Mouse (Mus musculus) ZHBTc4 (cell line): ENCODE results near the gene Elmo1.

Source experiments
- DNase-seq: peaks from one replicate; pipeline ENCODE4 v3.0.0-alpha.2; 2011; ENCODE audit warnings: low read depth, low spot score

Gene Elmo1

GRCm38 (mm10) chr13:20461616-20462015 lies 371.2 kb downstream of the Elmo1 start:
- no peak for DNase-seq

DNA sequence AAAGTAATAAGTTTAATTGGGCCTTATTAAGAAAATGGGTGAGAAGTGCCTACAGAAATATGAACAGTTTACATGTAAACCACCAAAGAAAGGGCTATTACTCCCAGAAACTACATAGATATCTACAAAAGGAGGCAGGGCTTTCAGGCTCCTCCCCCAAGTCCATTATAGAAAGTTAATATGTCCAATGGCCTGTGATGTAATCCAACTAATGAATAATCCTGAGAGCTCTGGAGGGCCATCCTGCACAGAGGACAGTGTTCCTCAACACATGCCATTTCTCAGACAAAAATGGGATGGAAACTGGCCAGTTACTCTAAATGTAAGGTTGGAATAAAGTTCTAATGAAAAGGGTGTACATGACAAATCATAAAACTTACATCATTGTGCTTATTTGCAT lies 373.8 kb downstream of the Elmo1 start:
- DNase-seq: no peak

DNA sequence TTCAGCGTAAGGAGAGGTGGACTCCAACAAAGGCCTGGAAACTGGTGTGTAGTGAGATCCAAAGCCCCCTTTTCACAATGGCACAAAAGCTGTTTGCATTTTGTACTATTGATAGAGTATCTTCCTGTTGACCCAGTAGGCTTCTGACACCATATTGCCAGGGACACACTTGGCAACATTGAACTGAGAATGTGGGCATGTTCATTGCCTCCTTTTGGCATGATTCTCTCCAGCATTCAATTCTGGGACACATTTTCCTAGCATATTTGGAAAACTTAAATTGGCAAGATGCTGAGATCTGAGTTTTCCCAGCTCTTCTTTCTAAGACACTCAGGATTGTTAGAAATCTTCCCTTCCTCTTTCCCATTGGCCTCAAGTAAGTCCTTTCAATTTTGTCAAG lies 377.0 kb downstream of the Elmo1 start:
- DNase-seq: no peak

DNA sequence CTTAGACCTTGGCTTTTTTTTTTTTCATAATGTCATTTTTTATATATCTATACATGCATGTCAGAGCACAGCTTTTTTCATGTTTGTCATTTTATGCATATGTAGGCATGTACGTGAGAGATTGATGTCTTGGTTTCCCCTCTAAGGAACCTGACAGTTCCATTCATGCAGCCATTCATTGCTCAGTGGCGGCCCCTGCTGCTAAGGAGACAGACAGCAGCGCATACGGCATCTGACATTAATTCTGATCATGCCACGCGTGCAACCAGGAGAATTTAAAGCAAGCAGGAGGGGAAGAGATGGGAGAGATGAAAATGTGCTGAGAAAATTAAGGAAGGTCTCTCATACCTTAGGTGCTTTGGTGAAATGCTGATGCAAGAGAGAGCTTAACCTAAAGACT lies 381.3 kb downstream of the Elmo1 start:
- peak; percentile 72 for DNase-seq

GRCm38 (mm10) chr13:20472301-20472831 lies 382.0 kb downstream of the Elmo1 start:
- peak; percentile 35 for DNase-seq

DNA sequence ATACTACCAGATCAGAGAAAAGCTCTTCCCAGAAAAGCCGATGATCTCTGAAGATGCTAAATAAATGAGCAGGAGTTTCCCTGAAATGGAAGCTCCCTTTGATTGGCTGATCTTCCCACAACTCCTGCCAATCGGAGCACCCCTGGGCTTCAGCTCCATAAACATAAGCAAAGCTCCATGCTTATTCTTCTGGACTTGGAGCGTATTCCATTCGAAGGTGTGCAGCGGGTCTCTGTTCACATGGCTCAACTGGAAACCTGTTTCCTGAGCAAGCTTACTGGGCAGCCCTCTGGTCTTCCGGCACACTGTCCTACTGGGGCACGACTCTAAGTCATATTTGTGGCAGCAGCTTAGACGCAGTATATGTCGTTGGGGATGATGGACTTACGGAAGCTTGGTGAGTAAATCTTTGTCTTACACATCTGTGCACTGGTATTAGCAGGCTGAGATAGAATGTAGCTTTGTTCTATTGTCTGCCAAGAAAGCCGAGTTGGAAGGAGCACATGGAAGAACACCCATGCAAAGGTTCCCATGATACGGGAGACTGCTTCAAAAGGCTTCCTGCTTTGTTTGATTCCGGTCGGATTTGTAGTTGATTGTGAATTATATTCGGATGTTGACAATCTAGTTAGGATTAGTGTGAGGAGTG lies 382.6 kb downstream of the Elmo1 start:
- no peak for DNase-seq

- DNase-seq: no peak
Observed at GRCm38 (mm10) chr13:20473641-20474078, 383.3 kb downstream of the Elmo1 start.

- DNase-seq: no peak
Observed at GRCm38 (mm10) chr13:20474600-20474999, 384.2 kb downstream of the Elmo1 start.

DNA sequence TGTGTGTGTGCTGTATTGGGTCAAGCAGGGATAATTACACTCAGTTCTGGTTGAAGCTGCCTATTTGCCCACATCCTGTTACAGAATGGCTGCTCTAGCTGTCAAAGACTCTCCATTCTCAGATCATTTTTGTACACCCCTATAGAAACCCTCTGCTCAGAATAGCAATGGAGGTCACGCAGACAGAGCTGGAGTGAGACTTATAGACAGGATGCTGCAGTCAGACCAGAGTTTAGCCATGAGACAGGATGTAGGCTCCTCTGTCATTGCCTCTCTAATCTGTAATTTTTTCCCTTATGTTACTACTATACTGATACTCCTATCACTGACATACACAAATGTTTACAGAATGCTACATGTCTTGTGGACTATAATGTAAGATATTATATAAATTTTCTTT lies 391.4 kb downstream of the Elmo1 start:
- DNase-seq: no peak

- peak; percentile 25 for DNase-seq
Observed at GRCm38 (mm10) chr13:20489110-20489509, 398.7 kb downstream of the Elmo1 start.

- DNase-seq: peak; percentile 73
Observed at GRCm38 (mm10) chr13:20489698-20490417, 399.5 kb downstream of the Elmo1 start.

DNA sequence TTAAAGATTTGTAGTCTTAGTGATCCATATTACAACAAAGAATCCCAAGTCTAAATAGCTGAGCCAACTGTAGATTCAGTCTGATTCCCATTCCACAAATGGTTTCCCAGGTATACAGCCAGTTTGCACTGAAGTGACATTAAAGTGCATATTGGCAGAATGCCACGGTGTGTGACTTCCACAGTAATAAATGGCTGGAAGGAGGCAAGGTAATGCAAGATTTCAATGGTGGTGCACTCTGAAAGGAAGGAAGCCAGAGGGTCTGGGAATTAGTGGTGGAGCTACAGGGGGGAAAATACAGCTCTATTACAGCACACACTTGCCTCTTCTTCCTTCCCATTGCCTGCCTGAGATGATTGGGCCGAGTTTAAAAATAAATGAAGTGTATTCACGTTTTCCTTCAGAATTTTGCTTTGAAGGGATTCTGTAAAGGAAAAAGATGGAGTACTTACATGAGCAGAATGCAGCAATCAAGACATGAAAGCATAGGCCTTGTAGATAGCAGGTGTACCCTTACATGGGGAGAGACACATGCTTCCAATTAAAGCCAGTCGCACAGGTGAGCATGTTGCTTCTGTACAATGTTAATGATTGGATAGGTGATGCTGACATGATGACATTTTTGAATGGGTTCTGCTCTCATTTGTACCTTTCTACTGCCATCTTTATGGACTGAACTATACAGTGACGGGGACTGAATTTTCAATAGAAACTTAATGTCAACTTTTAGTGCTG lies 400.6 kb downstream of the Elmo1 start:
- no peak for DNase-seq

GRCm38 (mm10) chr13:20491666-20492065 lies 401.3 kb downstream of the Elmo1 start:
- DNase-seq: no peak

GRCm38 (mm10) chr13:20494047-20494739 lies 403.8 kb downstream of the Elmo1 start:
- no peak for DNase-seq

GRCm38 (mm10) chr13:20501923-20502322 lies 411.5 kb downstream of the Elmo1 start:
- DNase-seq: peak; percentile 67

GRCm38 (mm10) chr13:20503371-20503770 lies 413.0 kb downstream of the Elmo1 start:
- DNase-seq: no peak

DNA sequence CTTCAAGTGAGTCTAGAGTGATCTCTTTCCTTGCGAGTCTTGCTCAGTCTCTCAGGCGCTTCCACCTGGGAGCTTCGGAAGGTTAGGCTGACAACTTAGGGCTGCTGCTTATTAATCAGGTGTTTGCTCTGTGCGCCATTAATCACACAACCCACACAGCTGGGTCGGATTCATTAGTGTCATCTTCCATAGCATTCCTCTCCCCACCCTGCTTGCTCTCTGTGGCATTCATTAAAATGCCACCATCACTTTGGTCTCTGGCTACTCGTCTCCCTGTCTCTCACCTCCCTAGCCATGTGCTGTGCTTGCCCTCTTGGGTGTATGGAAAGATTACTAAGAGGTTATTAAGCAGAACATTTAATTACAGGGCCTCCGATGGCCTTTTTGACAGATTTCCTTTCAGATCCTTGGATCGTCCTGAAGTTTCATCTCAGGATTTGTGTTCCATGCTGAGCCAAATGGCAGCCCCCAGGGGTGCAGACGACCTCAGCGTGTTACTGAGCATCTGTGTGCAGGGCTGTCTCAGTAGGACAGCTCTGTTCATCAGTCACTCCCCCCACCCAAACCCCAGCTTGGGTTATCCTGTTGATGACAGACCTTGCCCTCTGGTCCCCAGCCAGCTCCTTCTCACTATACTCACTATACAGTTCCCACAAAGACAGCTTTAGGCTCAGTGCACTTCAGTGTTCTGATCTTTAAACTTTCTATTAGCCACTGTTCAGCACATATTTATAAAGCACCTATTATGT lies 417.2 kb downstream of the Elmo1 start:
- no peak for DNase-seq

GRCm38 (mm10) chr13:20511026-20511425 lies 420.6 kb downstream of the Elmo1 start:
- no peak for DNase-seq

DNA sequence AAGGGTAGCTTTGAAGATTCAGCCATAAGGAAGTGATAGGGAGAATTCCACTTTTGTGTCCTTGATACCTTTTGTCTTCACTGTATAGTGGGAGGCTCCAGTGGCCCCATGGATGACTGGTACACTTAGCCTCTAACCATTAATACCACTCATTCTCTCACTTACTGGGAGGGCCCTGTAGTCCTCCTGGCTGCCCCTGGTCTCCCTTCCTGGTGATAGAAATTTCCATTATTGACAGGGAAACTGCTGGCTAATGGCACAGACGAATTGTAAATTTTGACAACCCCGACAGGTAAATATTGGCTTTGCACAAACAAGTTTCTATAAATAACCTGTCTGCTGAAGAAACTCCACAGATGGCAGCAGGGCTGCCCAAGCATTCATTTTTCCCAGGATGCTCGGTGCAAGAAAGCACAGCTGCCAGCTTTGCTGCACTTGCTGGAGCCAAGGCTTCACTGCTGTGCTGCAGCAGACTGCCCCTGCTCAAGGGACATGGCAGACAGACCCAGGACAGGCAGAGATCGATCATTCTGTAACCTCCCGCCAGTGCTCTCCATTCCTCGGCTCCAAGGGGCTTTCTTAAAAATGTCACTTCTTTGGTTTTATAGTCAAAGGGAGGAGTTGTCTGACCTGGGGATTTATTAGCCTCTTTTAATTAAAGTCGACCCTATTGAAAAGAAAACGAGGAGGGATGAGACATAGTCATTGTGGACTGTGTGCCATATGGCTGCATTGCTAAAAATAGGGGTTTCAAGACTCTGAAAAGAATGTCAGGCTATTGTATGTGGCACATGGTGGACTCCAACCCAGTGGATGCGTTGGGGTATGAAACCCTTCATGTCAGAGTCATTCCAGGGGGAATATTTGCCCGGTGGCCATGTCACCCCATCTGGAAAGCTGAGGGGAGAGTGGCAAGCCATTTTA lies 422.2 kb downstream of the Elmo1 start:
- DNase-seq: no peak

DNA sequence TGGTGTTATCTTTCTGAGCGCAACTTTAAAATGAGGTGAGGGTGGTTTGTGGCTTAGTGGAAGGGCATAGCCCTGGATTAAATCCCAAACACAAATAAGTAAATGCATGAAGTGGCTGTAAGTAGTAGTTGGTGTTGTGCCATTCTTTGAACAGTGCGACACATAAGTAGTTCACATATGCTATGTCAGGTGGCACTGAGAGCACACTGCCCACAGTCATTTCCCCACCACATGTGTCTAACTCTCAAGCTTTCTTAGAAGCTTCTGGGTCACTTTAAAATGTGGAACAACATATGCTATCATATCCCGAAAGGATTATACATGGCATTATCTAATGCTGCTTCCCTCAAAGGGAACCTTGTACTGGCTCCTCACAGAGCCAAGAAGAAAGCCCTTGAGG lies 424.3 kb downstream of the Elmo1 start:
- DNase-seq: no peak
